Mouse (Mus musculus) hindbrain, embryonic 14.5 days (tissue): ENCODE data around the gene Rhog. TPM values are rescaled to one million over a fixed set of nuclear protein-coding genes. Genes with fewer than 3 reads are reported as not detected.
"Not testable (repeated sequence)": the region's sequence is repeated elsewhere in the genome, so short reads cannot be mapped to it uniquely, and the experiment has no call there.

ENCODE experiments used
- ATAC-seq: fragments of 200-750 bp; cut with Nextera tagmentation; 2 replicates; pipeline ENCODE4 v1.8.0; 2017; ENCODE audit warnings: moderate number of reproducible peaks, mild to moderate bottlenecking, moderate TSS enrichment, moderate library complexity; ENCODE audit not compliant: low FRiP score
- DNase-seq: peaks from one replicate; pipeline ENCODE4 v3.0.0-alpha.2; 2015; ENCODE audit warnings: low spot score
- H3K27ac ChIP-seq: fragments of 300-500 bp; sonication (generic); 2 replicates; pipeline ENCODE4 v1.5.1; 2014; ENCODE audit warnings: mild to moderate bottlenecking, moderate library complexity
- H3K27me3 ChIP-seq: fragments of 300-500 bp; sonication (generic); 2 replicates; pipeline ENCODE4 v1.6.1; 2014; ENCODE audit warnings: mild to moderate bottlenecking, low read length, mixed read lengths; ENCODE audit not compliant: control insufficient read depth, insufficient read depth
- H3K36me3 ChIP-seq: fragments of 300-500 bp; sonication (generic); replicated peaks from 2 replicates; pipeline ENCODE4 v1.6.1; 2014; ENCODE audit not compliant: control insufficient read depth, insufficient read depth
- H3K4me1 ChIP-seq: fragments of 300-500 bp; sonication (generic); replicated peaks from 2 replicates; pipeline ENCODE4 v1.6.1; 2014; ENCODE audit warnings: antibody characterized with exemption, low read length, mixed read lengths; ENCODE audit not compliant: control insufficient read depth, insufficient read depth
- H3K4me2 ChIP-seq: fragments of 300-500 bp; sonication (generic); replicated peaks from 2 replicates; pipeline ENCODE4 v1.6.1; 2014; ENCODE audit warnings: mild to moderate bottlenecking, moderate library complexity
- H3K4me3 ChIP-seq: fragments of 300-500 bp; sonication (generic); replicated peaks from 2 replicates; pipeline ENCODE4 v1.5.1; 2014; ENCODE audit warnings: mild to moderate bottlenecking, low read length
- H3K9ac ChIP-seq: fragments of 300-500 bp; sonication (generic); 2 replicates; pipeline ENCODE4 v1.6.1; 2014
- H3K9me3 ChIP-seq: fragments of 300-500 bp; sonication (generic); 2 replicates; pipeline ENCODE4 v1.6.1; 2016; ENCODE audit warnings: low read length; ENCODE audit not compliant: control insufficient read depth
- WGBS: fragments of 180-500 bp; shearing (Covaris S2); extraction: QIAGEN DNeasy Blood & Tissue Kit; methylation state at CpG from one replicate; pipeline ENCODE4 v1.1.7; 2014; 5-methylcytosine and 5-hydroxymethylcytosine counted together
- polyA plus RNA-seq: library from polyadenylated mRNA; unstranded; fragments of >200 nt; fragmentation: Nextera tagmentation; extraction: Ambion mirVana; gene quantifications from 2 replicates; pipeline ENCODE4 v1.2.1, GENCODE M21; 2014

The Rhog gene
- polyA plus RNA-seq, 1 experiment from 2014 or later = 20.5 TPM

GRCm38 (mm10) chr7:102268395-102268748, 12.5 kb upstream of the Rhog start:
- 7% methylated on average over 12 of the region's 12 CpGs for WGBS

GRCm38 (mm10) chr7:102267601-102268394, 11.9 kb upstream of the Rhog start, which contains the start of gene Stim1:
Gene Stim1, plus strand, starts transcription at chr7:102267806.
- Histone ChIP-seq H3K36me3 (no peaks in the 10 kb centered on the region), H3K27ac (no peak within 1 kb of the TSS), H3K27me3 (peaks cover 8% of the 10 kb centered on the region; the same call in 1 of the 2 replicates), H3K4me1 (peaks cover 18% of the 10 kb centered on the region), H3K9me3 (no peaks in the 10 kb centered on the region), H3K9ac (peak within 1 kb of the TSS; percentile 58), H3K4me3 (peak within 1 kb of the TSS; percentile 88), H3K4me2 (peak within 1 kb of the TSS; percentile 97)
- peak; percentile 81 for ATAC-seq
- WGBS = under 1% methylated on average over 69 of the region's 73 CpGs
- DNase-seq = peak; percentile 33

More at GRCm38 (mm10) chr7:102268395-102268748, 12.5 kb upstream of the Rhog start:
- Histone ChIP-seq H3K9me3 (no peaks in the 10 kb centered on the region), H3K4me2 (peak overlapping the region; percentile 97), H3K9ac (peak overlapping the region; percentile 58), H3K27me3 (peaks cover 8% of the 10 kb centered on the region; the same call in 1 of the 2 replicates), H3K27ac (no peak overlapping the region), H3K4me3 (peak overlapping the region; percentile 88), H3K4me1 (peaks cover 18% of the 10 kb centered on the region), H3K36me3 (no peaks in the 10 kb centered on the region)
- ATAC-seq (no peak), DNase-seq (no peak)

DNA sequence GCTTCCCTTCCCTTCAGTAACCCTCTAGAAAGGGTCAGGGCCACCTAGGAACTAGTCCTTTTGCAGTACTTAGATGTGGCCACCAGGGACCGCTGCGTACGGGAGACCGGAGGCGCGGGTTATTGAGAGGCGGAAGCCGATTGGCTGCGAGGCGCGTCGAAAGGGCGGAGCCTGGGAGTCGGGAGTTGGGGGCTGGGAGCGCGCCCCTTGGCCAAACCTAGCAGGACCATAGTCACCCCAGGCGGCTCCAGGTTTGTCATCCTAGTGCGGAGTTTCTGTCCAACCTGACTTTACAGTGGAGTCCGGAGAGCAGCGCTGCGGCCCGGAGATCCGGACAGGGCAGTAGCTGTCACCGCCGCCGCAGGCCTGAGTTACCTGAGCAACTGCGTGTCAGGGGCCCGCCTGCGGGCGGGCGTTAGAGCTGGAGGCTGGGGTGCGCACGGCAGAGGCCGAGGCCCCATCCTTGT, 11.3 kb upstream of the Rhog start:
- H3K4me3 ChIP-seq = peak overlapping the region; percentile 88
- peaks cover 18% of the 10 kb centered on the region for H3K4me1 ChIP-seq
- under 1% methylated on average over 34 of the region's 34 CpGs for WGBS
- H3K9ac ChIP-seq = peak overlapping the region; percentile 58
- H3K36me3 ChIP-seq = no peaks in the 10 kb centered on the region
- ATAC-seq = peak; percentile 93
- H3K4me2 ChIP-seq = peak overlapping the region; percentile 97
- peak; percentile 92 for DNase-seq
- no peak overlapping the region for H3K27ac ChIP-seq
- peaks cover 8% of the 10 kb centered on the region; the same call in 1 of the 2 replicates for H3K27me3 ChIP-seq
- H3K9me3 ChIP-seq = no peaks in the 10 kb centered on the region

DNA sequence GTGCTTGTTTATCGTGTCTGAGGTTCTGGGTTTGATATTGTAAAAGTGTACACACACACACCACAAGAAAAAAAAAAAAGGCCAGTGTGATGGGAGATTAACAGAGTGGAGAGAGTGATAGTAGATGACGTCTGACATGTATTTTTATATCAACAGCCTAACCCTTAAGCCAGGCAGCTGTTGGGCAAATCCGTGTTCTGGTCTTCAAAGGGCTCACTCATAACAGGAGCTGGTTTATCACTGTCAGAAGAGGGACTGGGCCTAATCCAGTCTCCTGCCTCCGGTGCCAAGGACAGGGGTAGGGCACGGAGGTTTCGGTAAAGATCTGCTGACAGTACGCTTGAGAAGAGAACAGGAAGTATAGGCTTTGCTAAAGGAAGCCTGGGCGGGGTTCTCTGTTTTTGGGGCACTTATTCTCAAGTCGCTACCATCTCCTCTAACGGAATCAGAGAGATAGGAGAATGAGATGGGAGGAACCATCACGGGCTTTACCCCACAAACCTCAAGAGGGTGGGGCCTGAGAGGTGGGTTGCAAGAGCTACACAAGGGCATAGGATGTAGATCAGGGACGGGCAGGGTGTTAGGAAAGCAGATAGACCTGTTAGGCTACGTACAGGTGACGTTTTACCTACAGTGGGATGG, 10.7 kb upstream of the Rhog start:
- peak overlapping the region; percentile 97; the same call in 1 of the 2 replicates for H3K4me2 ChIP-seq
- DNase-seq (no peak), ATAC-seq (peak; percentile 33; the same call in 1 of the 2 replicates)
- H3K36me3 ChIP-seq = no peaks in the 10 kb centered on the region
- WGBS = 53% methylated on average over 14 of the region's 14 CpGs
- peaks cover 18% of the 10 kb centered on the region for H3K4me1 ChIP-seq
- no peak overlapping the region for H3K27ac ChIP-seq
- H3K4me3 ChIP-seq = peak overlapping the region; percentile 88
- no peaks in the 10 kb centered on the region for H3K9me3 ChIP-seq
- H3K9ac ChIP-seq = no peak overlapping the region
- peaks cover 8% of the 10 kb centered on the region; the same call in 1 of the 2 replicates for H3K27me3 ChIP-seq

DNA sequence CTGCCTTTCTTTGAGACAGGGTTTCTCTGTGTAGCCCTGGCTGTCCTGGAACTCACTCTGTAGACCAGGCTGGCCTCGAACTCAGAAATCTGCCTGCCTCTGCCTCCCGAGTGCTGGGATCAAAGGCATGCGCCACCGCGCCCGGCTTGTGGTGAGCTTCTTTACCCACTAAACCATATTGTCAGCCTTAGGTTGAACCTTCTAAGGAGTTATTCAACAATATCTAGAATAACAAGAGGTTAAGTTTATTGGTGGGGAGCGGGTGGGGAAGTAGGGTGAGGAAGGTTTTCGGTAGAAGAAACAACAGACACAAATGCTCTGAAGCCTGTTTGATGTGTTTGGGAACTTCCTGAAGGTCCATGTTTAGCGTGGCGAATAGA, 10.2 kb upstream of the Rhog start:
- not testable (repeated sequence) for H3K4me3 ChIP-seq, DNase-seq, H3K36me3 ChIP-seq, H3K4me2 ChIP-seq, H3K9ac ChIP-seq, H3K27me3 ChIP-seq, ATAC-seq, H3K9me3 ChIP-seq, H3K27ac ChIP-seq
- peaks cover 18% of the 10 kb centered on the region for H3K4me1 ChIP-seq
- 91% methylated on average over 10 of the region's 10 CpGs for WGBS

- H3K9ac ChIP-seq = no peak overlapping the region
- DNase-seq (no peak), ATAC-seq (no peak)
- no peaks in the 10 kb centered on the region for H3K27me3 ChIP-seq
- H3K27ac ChIP-seq = no peak overlapping the region
- H3K36me3 ChIP-seq = no peaks in the 10 kb centered on the region
- 89% methylated on average over 2 of the region's 2 CpGs for WGBS
- H3K4me2 ChIP-seq = no peak overlapping the region
- H3K4me1 ChIP-seq = 0 out of 2 replicates have a peak, but pooled peaks cover under 1% of the 10 kb centered on the region
- no peak overlapping the region for H3K4me3 ChIP-seq
- no peaks in the 10 kb centered on the region for H3K9me3 ChIP-seq
These were observed 7.2 kb upstream of the Rhog start for GRCm38 (mm10) chr7:102263020-102263419.

DNA sequence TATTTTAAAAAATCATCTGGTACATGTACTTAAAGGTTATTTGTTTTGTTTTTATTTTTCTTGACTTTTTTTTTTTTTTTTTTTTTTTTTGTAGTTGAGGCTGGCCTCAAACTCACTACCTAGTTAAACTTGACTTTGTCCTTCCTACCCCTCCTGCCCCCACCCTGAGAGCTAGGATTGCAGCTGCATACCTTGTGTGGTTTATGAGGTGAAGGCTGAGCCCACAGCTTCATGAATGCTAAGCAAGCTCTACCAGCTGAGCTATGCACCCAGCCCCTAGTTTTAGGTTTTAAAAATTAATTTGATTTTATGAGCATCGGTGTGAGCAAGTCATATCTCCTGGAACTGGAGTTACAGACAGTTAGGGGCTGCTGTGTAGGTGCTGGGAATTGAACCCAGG, 4.7 kb upstream of the Rhog start:
- H3K4me3 ChIP-seq = no peak overlapping the region

DNA sequence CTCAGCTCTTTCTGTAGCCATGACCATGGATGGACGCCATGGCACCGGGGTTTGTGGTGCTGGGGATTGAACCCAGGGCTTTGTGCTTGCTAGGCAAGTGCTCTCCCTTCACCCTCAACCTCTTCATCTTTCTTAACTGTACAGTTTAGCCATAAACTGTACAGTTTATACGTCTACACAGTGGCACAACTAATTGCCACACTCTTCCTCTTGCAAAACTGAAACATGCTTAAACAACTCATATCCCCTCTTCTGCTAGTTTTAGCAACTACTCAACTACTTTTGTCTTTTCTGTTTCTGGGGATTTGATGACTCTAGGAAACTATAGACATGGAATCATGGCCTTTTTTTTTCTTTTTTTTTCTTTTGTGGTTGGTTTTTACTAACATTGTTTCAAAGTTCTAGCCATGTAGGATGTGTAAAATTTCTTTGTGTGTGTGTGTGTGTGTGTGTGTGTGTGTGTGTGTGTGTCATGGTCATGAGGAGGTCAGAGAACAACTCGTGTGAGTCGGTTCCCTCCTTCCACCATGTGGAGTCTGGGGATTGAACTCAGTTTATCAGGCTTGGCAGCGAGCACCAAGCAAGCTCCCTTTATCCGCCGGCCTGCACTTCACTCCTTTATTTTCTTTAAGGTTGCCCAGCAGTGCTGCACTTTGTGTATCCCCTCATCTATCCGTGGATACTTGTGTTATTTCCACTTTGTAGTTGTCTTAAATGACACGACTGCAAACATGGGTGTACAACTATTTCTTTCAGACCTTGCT, 4.0 kb upstream of the Rhog start:
- no peak for DNase-seq
- ATAC-seq = no peak
- Histone ChIP-seq H3K9me3 (no peaks in the 10 kb centered on the region), H3K36me3 (no peaks in the 10 kb centered on the region), H3K4me1 (no peaks in the 10 kb centered on the region), H3K4me2 (no peak overlapping the region), H3K4me3 (no peak overlapping the region), H3K9ac (no peak overlapping the region), H3K27ac (no peak overlapping the region), H3K27me3 (no peaks in the 10 kb centered on the region)
- 84% methylated on average over 10 of the region's 10 CpGs for WGBS

More for the DNA sequence above, 4.7 kb upstream of the Rhog start:
- Histone ChIP-seq H3K4me2 (no peak overlapping the region), H3K27ac (no peak overlapping the region), H3K27me3 (no peaks in the 10 kb centered on the region), H3K9ac (no peak overlapping the region), H3K9me3 (no peaks in the 10 kb centered on the region), H3K36me3 (no peaks in the 10 kb centered on the region), H3K4me1 (no peaks in the 10 kb centered on the region)
- DNase-seq = no peak
- no peak for ATAC-seq
- 100% methylated on average over 1 of the region's 1 CpGs for WGBS

DNA sequence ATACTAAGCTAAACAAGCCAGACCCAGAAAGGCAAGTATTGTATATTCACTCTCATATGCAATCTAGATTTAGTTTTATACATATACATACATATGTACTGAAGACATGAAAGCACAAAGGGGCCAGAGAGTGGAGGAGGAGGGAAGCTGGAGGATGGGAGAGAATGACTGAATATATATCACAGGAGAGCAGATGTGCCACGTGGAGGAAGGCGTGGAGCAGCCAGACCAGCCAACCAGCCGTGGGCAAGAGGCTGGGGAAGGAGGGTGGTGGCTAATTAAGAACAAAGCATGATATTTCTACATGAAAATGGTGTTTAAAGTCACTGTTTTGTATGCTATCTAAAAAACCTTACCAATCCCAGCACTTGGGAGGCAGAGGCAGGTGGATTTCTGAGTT, 2.9 kb upstream of the Rhog start:
- H3K36me3 ChIP-seq = no peaks in the 10 kb centered on the region
- DNase-seq (no peak), ATAC-seq (no peak)
- H3K4me3 ChIP-seq = no peak overlapping the region
- no peak overlapping the region for H3K27ac ChIP-seq
- H3K27me3 ChIP-seq = no peaks in the 10 kb centered on the region
- H3K9ac ChIP-seq = no peak overlapping the region
- 56% methylated on average over 3 of the region's 3 CpGs for WGBS
- H3K4me2 ChIP-seq = no peak overlapping the region
- no peaks in the 10 kb centered on the region for H3K9me3 ChIP-seq
- H3K4me1 ChIP-seq = no peaks in the 10 kb centered on the region
